Mouse (Mus musculus): ENCODE measurements at regions not wholly inside any gene's neighbourhood (a gene's known extent, or its start where the extent isn't known, plus 50 kb on each side); places are given as distances from the start of the nearest gene placed in this dataset.

DNA sequence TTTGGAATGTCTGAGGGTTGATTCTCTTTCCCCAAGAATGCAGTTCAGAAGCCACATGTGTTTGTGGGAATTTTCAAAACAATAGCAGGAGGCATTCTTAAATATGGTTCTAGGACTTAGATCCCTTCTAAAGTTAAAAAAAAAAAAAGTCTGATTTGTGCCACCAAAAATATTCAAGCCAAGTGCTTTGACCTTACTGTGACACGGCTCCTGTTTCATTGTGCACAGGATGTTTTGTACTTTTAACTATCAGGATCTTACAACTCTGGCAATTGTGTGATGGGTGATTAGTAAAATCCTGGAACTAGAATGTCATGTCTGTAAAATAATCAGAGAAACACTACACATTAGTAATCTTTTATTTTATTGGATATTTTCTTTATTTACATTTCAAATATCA, 359.5 kb downstream of the 1700129C05Rik start:
- no peaks in the 10 kb centered on the region for H3K9me3 ChIP-seq (ENCODE audit: control insufficient read depth, low read length)
- no peak overlapping the region for H3K9ac ChIP-seq (ENCODE audit: low read length)
- H3K4me1 ChIP-seq (replicated peaks; ENCODE audit: control insufficient read depth, insufficient read depth, low read length): no peaks in the 10 kb centered on the region
- no peak overlapping the region for H3K27ac ChIP-seq (ENCODE audit: low read depth, low read length)
- no peak overlapping the region for H3K4me2 ChIP-seq (ENCODE audit: low read depth, low read length, severe bottlenecking)
- DNase-seq (ENCODE audit: low spot score) (no peak), ATAC-seq (replicated peaks; ENCODE audit: low FRiP score) (no peak)
- H3K27me3 ChIP-seq (ENCODE audit: control insufficient read depth, insufficient read depth, low read length): no peaks in the 10 kb centered on the region
- H3K4me3 ChIP-seq (ENCODE audit: low read depth, low read length): no peak overlapping the region
- whole genome bisulfite sequencing: 81% methylated on average over 1 of the region's 1 CpGs
- no peaks in the 10 kb centered on the region for H3K36me3 ChIP-seq (ENCODE audit: control insufficient read depth, insufficient read depth, low read length)

DNA sequence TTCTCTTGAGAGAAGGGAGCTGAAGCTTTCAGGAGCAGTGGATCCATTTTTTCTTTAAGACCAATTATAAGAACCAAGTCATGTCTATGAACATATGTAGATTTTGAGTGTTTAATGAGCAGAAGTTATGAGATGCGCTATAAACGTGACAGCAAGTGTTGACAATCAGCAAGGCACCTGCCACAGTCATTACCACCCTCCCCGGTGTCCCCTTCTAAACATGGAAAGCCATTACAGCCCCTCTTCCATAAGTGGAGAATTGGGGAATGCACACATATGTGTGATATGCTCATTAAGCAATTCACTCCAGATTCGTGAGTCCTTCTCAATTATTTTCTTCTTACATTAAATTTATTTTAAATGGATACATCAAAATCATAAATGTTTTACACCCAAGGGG, 362.4 kb downstream of the 1700129C05Rik start:
- 85% methylated on average over 4 of the region's 4 CpGs for WGBS
- ATAC-seq (replicated peaks; ENCODE audit: low FRiP score): no peak

DNA sequence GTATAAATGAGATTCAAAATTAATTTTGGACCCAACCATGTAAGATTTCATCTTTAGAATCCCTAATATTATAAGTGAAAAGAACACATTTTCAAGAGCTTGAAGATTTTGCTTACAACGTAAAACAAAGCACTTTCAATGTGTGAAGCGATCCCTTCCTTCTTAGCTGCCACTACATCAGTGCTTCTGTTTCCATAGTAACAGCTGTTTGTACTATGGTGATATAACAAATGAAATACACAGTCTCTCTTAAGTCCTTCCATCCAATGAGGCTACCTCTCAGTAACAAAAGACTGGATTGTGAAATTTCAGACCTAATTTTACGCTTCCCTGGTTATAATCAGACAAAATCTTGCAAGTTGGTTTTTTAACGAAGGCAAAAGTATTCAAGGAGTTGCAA, 364.0 kb downstream of the 1700129C05Rik start:
- Histone ChIP-seq H3K4me2 (ENCODE audit: low read depth, low read length, severe bottlenecking) (no peak overlapping the region), H3K27ac (ENCODE audit: low read depth, low read length) (no peak overlapping the region), H3K4me3 (ENCODE audit: low read depth, low read length) (no peak overlapping the region), H3K36me3 (ENCODE audit: control insufficient read depth, insufficient read depth, low read length) (no peaks in the 10 kb centered on the region), H3K9ac (ENCODE audit: low read length) (no peak overlapping the region), H3K4me1 (replicated peaks; ENCODE audit: control insufficient read depth, insufficient read depth, low read length) (no peaks in the 10 kb centered on the region), H3K27me3 (ENCODE audit: control insufficient read depth, insufficient read depth, low read length) (no peaks in the 10 kb centered on the region), H3K9me3 (ENCODE audit: control insufficient read depth, low read length) (no peaks in the 10 kb centered on the region)
- ATAC-seq (replicated peaks; ENCODE audit: low FRiP score): no peak
- 47% methylated on average over 4 of the region's 4 CpGs for WGBS
- no peak for DNase-seq (ENCODE audit: low spot score)

More for the DNA sequence above, 362.4 kb downstream of the 1700129C05Rik start:
- H3K4me1 ChIP-seq (replicated peaks; ENCODE audit: control insufficient read depth, insufficient read depth, low read length): no peaks in the 10 kb centered on the region
- H3K27me3 ChIP-seq (ENCODE audit: control insufficient read depth, insufficient read depth, low read length): no peaks in the 10 kb centered on the region
- H3K4me3 ChIP-seq (ENCODE audit: low read depth, low read length): no peak overlapping the region
- H3K9me3 ChIP-seq (ENCODE audit: control insufficient read depth, low read length): no peaks in the 10 kb centered on the region
- no peak overlapping the region for H3K9ac ChIP-seq (ENCODE audit: low read length)
- H3K36me3 ChIP-seq (ENCODE audit: control insufficient read depth, insufficient read depth, low read length): no peaks in the 10 kb centered on the region
- no peak overlapping the region for H3K27ac ChIP-seq (ENCODE audit: low read depth, low read length)
- no peak for DNase-seq (ENCODE audit: low spot score)
- no peak overlapping the region for H3K4me2 ChIP-seq (ENCODE audit: low read depth, low read length, severe bottlenecking)

DNA sequence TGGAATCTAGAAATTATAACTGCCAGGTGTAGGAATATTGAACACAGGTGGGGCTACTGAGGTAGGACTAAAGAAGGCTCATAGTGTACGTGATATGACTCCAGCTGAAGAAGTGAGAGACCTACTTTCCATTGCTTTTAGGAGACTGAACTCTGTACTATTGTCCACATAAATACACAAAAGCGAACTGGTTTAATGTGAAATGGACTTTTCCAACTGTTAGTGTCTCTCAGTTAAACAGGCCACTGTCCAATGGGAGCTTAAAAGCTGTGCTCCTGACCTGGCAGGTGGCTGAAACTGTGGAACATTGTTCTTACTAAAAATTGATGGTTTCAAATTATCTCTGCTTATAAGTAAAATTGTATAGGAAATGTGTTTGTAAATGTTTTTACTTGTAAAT, 381.4 kb downstream of the 1700129C05Rik start:
- Histone ChIP-seq H3K9ac (ENCODE audit: low read length) (no peak overlapping the region), H3K27ac (ENCODE audit: low read depth, low read length) (no peak overlapping the region), H3K27me3 (ENCODE audit: control insufficient read depth, insufficient read depth, low read length) (no peaks in the 10 kb centered on the region), H3K9me3 (ENCODE audit: control insufficient read depth, low read length) (no peaks in the 10 kb centered on the region), H3K4me1 (replicated peaks; ENCODE audit: control insufficient read depth, insufficient read depth, low read length) (no peaks in the 10 kb centered on the region), H3K36me3 (ENCODE audit: control insufficient read depth, insufficient read depth, low read length) (no peaks in the 10 kb centered on the region), H3K4me2 (ENCODE audit: low read depth, low read length, severe bottlenecking) (no peak overlapping the region), H3K4me3 (ENCODE audit: low read depth, low read length) (no peak overlapping the region)
- ATAC-seq (replicated peaks; ENCODE audit: low FRiP score) (no peak), DNase-seq (ENCODE audit: low spot score) (no peak)
- WGBS: 85% methylated on average over 2 of the region's 2 CpGs

DNA sequence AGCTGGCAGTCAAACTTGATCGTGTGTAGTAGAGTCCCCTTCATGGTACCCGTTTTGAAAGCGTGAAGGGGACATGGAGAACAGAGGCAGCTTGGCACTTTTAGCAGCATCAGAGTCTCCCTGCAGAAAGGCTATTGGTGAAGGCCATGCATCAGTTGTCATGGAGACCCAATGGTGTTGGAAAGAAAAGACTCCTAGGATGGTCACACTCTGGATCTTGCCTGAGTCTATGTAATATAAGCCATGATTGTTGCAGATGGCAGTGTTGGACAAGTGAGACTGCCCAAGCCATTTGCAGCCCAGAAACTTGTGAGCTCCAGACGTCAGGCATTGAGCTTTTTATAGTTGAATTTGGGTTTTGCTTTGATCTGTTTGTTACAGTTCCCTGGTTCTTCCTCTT, 382.9 kb downstream of the 1700129C05Rik start:
- Histone ChIP-seq H3K27me3 (ENCODE audit: control insufficient read depth, insufficient read depth, low read length) (no peaks in the 10 kb centered on the region), H3K9me3 (ENCODE audit: control insufficient read depth, low read length) (no peaks in the 10 kb centered on the region), H3K4me1 (replicated peaks; ENCODE audit: control insufficient read depth, insufficient read depth, low read length) (no peaks in the 10 kb centered on the region), H3K4me2 (ENCODE audit: low read depth, low read length, severe bottlenecking) (no peak overlapping the region), H3K36me3 (ENCODE audit: control insufficient read depth, insufficient read depth, low read length) (no peaks in the 10 kb centered on the region), H3K4me3 (ENCODE audit: low read depth, low read length) (no peak overlapping the region), H3K27ac (ENCODE audit: low read depth, low read length) (no peak overlapping the region), H3K9ac (ENCODE audit: low read length) (no peak overlapping the region)
- DNase-seq (ENCODE audit: low spot score) (no peak), ATAC-seq (replicated peaks; ENCODE audit: low FRiP score) (no peak)
- 86% methylated on average over 4 of the region's 4 CpGs for WGBS

DNA sequence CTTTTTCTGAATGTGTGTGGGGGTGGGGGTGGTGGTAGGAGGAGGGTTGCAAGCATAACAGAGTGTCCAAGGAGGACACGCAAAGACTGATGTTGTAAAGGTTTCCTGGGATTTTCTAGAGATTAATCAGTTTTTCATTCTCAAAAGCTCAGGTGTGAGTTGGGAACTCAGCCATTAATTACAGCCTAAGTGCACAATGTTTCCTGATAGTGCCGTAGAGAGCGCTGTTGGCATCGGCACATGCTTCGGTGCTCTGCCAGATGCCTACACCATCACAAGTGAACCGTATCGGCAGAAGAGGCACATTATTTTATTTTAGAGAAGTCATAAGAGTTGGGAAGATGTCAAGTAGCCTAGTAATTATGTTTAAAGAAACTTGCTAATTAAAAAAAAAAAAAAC, 388.9 kb downstream of the 1700129C05Rik start:
- DNase-seq (ENCODE audit: low spot score): no peak
- ATAC-seq (replicated peaks; ENCODE audit: low FRiP score): no peak
- no peak overlapping the region for H3K4me3 ChIP-seq (ENCODE audit: low read depth, low read length)

DNA sequence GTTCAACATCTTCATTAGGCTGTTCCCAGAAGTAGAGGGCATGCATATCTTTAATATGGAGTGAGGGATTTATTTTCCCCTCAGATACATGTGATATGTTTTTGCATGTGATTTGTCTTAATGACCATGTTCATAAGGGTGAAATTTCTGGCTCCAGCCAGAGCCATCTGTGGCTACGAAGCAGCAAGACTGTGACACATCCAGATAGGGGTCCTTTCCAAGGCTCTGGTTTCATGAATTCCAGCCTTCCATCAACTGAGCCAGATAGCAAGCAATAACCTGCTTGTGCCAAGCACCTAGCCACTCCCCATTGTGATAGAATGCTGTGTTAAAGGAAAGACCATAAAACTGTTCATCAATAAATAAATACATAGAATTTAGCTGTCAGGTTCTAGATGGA, 389.6 kb downstream of the 1700129C05Rik start:
- no peak for DNase-seq (ENCODE audit: low spot score)
- no peak for ATAC-seq (replicated peaks; ENCODE audit: low FRiP score)
- Histone ChIP-seq H3K4me3 (ENCODE audit: low read depth, low read length) (no peak overlapping the region), H3K36me3 (ENCODE audit: control insufficient read depth, insufficient read depth, low read length) (no peaks in the 10 kb centered on the region), H3K27me3 (ENCODE audit: control insufficient read depth, insufficient read depth, low read length) (no peaks in the 10 kb centered on the region), H3K9ac (ENCODE audit: low read length) (no peak overlapping the region), H3K9me3 (ENCODE audit: control insufficient read depth, low read length) (no peaks in the 10 kb centered on the region), H3K4me2 (ENCODE audit: low read depth, low read length, severe bottlenecking) (no peak overlapping the region), H3K4me1 (replicated peaks; ENCODE audit: control insufficient read depth, insufficient read depth, low read length) (no peaks in the 10 kb centered on the region), H3K27ac (ENCODE audit: low read depth, low read length) (no peak overlapping the region)
- WGBS: 92% methylated on average over 1 of the region's 1 CpGs

More for the DNA sequence above, 388.9 kb downstream of the 1700129C05Rik start:
- no peaks in the 10 kb centered on the region for H3K36me3 ChIP-seq (ENCODE audit: control insufficient read depth, insufficient read depth, low read length)
- no peak overlapping the region for H3K9ac ChIP-seq (ENCODE audit: low read length)
- WGBS: 93% methylated on average over 7 of the region's 7 CpGs
- H3K27ac ChIP-seq (ENCODE audit: low read depth, low read length): no peak overlapping the region
- no peaks in the 10 kb centered on the region for H3K27me3 ChIP-seq (ENCODE audit: control insufficient read depth, insufficient read depth, low read length)
- H3K4me2 ChIP-seq (ENCODE audit: low read depth, low read length, severe bottlenecking): no peak overlapping the region
- H3K9me3 ChIP-seq (ENCODE audit: control insufficient read depth, low read length): no peaks in the 10 kb centered on the region
- no peaks in the 10 kb centered on the region for H3K4me1 ChIP-seq (replicated peaks; ENCODE audit: control insufficient read depth, insufficient read depth, low read length)

DNA sequence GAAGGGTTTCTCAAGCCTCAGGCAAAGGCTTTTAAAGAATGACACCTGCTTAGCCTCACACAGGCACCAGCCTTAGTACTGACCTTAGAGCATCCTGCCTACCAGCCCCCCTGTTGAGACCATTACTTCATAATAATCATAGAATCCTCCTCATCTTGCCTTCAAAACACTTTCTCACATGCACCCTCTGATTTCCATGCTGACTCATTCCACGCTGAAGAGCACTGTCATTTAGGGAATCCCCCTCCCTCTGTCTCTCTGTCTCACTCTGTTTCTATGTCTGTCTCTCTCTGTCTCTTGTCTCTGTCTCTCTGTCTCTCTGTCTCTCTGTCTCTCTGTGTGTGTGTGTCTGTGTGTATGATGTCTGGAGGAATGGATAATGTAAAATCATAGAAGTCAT, 416.3 kb downstream of the 1700129C05Rik start:
- Histone ChIP-seq H3K9me3 (ENCODE audit: control insufficient read depth, low read length) (no peaks in the 10 kb centered on the region), H3K4me1 (replicated peaks; ENCODE audit: control insufficient read depth, insufficient read depth, low read length) (no peaks in the 10 kb centered on the region), H3K27me3 (ENCODE audit: control insufficient read depth, insufficient read depth, low read length) (no peaks in the 10 kb centered on the region), H3K4me3 (ENCODE audit: low read depth, low read length) (no peak overlapping the region), H3K4me2 (ENCODE audit: low read depth, low read length, severe bottlenecking) (no peak overlapping the region), H3K27ac (ENCODE audit: low read depth, low read length) (no peak overlapping the region), H3K36me3 (ENCODE audit: control insufficient read depth, insufficient read depth, low read length) (no peaks in the 10 kb centered on the region), H3K9ac (ENCODE audit: low read length) (no peak overlapping the region)
- WGBS: 73% methylated on average over 1 of the region's 1 CpGs
- DNase-seq (ENCODE audit: low spot score) (no peak), ATAC-seq (replicated peaks; ENCODE audit: low FRiP score) (no peak)

DNA sequence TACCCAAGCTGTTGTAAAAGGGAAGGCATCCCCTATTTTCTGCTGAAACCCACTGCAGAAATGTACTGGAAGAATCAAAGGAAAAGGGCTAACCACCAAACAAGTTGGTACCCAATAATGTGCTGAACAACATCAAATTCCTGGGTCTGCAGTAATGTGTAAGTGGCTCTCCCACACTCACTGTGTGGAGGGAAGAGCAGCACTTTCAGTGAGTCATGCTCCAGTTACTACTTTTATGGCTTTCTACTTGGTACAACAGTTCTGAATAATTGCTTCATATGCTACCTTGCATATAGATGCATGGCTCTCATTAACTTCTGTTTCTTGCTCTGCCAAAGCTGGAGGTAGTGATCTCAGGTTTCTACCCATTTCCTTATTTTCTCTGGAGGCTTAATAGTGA, 427.8 kb downstream of the 1700129C05Rik start:
- DNase-seq (ENCODE audit: low spot score) (no peak), ATAC-seq (replicated peaks; ENCODE audit: low FRiP score) (no peak)
- no peaks in the 10 kb centered on the region for H3K9me3 ChIP-seq (ENCODE audit: control insufficient read depth, low read length)
- no peak overlapping the region for H3K9ac ChIP-seq (ENCODE audit: low read length)
- H3K36me3 ChIP-seq (ENCODE audit: control insufficient read depth, insufficient read depth, low read length): no peaks in the 10 kb centered on the region
- H3K27me3 ChIP-seq (ENCODE audit: control insufficient read depth, insufficient read depth, low read length): no peaks in the 10 kb centered on the region
- no peak overlapping the region for H3K4me2 ChIP-seq (ENCODE audit: low read depth, low read length, severe bottlenecking)
- no peak overlapping the region for H3K27ac ChIP-seq (ENCODE audit: low read depth, low read length)
- H3K4me3 ChIP-seq (ENCODE audit: low read depth, low read length): no peak overlapping the region
- no peaks in the 10 kb centered on the region for H3K4me1 ChIP-seq (replicated peaks; ENCODE audit: control insufficient read depth, insufficient read depth, low read length)

Measured in forebrain, embryonic 11.5 days (tissue).